Mouse (Mus musculus): ENCODE measurements at regions not wholly inside any gene's neighbourhood (a gene's known extent, or its start where the extent isn't known, plus 50 kb on each side); places are given as distances from the start of the nearest gene placed in this dataset.
A peak's percentile ranks its signal among the peaks of the same experiment; 100 is the strongest.

GRCm38 (mm10) chr4:140377941-140378340 is 131.4 kb upstream of the Igsf21 start:
- WGBS, result 47% methylated on average over 1 of the region's 1 CpGs
- H3K9me3 ChIP-seq (ENCODE audit: control insufficient read depth, low read length), result no peaks in the 10 kb centered on the region
- H3K4me1 ChIP-seq (replicated peaks; ENCODE audit: control insufficient read depth, insufficient read depth), result no peaks in the 10 kb centered on the region
- no peak overlapping the region for H3K4me2 ChIP-seq (replicated peaks; ENCODE audit: low read depth)
- no peak overlapping the region for H3K4me3 ChIP-seq (ENCODE audit: low read depth, low read length)
- no peak for TF ChIP-seq EP300 (optimal IDR thresholded peaks at IDR 0.05)
- no peak for TF ChIP-seq CTCF (IDR thresholded peaks at IDR 0.05; ENCODE audit: low read depth)
- no peaks in the 10 kb centered on the region for H3K36me3 ChIP-seq (ENCODE audit: control insufficient read depth, insufficient read depth, low read length)
- ATAC-seq (ENCODE audit: low FRiP score, low TSS enrichment) (no peak), DNase-seq (ENCODE audit: low spot score) (no peak)
- no peak overlapping the region for H3K27ac ChIP-seq (replicated peaks)
- no peaks in the 10 kb centered on the region for H3K27me3 ChIP-seq (ENCODE audit: control insufficient read depth, insufficient read depth, low read length)
- no peak overlapping the region for H3K9ac ChIP-seq (ENCODE audit: low read length)

- Histone ChIP-seq H3K4me1 (replicated peaks; ENCODE audit: control insufficient read depth, insufficient read depth) (no peaks in the 10 kb centered on the region), H3K4me2 (replicated peaks; ENCODE audit: low read depth) (no peak overlapping the region), H3K9me3 (ENCODE audit: control insufficient read depth, low read length) (no peaks in the 10 kb centered on the region), H3K4me3 (ENCODE audit: low read depth, low read length) (no peak overlapping the region), H3K27me3 (ENCODE audit: control insufficient read depth, insufficient read depth, low read length) (no peaks in the 10 kb centered on the region), H3K9ac (ENCODE audit: low read length) (no peak overlapping the region), H3K27ac (replicated peaks) (no peak overlapping the region), H3K36me3 (ENCODE audit: control insufficient read depth, insufficient read depth, low read length) (no peaks in the 10 kb centered on the region)
- DNase-seq (ENCODE audit: low spot score) (no peak), ATAC-seq (ENCODE audit: low FRiP score, low TSS enrichment) (no peak)
- WGBS, result 43% methylated on average over 11 of the region's 11 CpGs
- TF ChIP-seq EP300 (optimal IDR thresholded peaks at IDR 0.05), result no peak
- peak; percentile 26; the same call in 1 of the 2 replicates for TF ChIP-seq CTCF (IDR thresholded peaks at IDR 0.05; ENCODE audit: low read depth)
These were observed 126.2 kb upstream of the Igsf21 start for GRCm38 (mm10) chr4:140372586-140373325.

- no peaks in the 10 kb centered on the region for H3K27me3 ChIP-seq (ENCODE audit: control insufficient read depth, insufficient read depth, low read length)
- H3K9ac ChIP-seq (ENCODE audit: low read length), result no peak overlapping the region
- 80% methylated on average over 20 of the region's 20 CpGs for WGBS
- no peak for ATAC-seq (ENCODE audit: low FRiP score, low TSS enrichment)
- DNase-seq (ENCODE audit: low spot score), result no peak
- H3K9me3 ChIP-seq (ENCODE audit: control insufficient read depth, low read length), result no peaks in the 10 kb centered on the region
- TF ChIP-seq CTCF (IDR thresholded peaks at IDR 0.05; ENCODE audit: low read depth) (no peak), EP300 (optimal IDR thresholded peaks at IDR 0.05) (no peak)
- H3K4me1 ChIP-seq (replicated peaks; ENCODE audit: control insufficient read depth, insufficient read depth), result no peaks in the 10 kb centered on the region
- H3K27ac ChIP-seq (replicated peaks), result no peak overlapping the region
- no peak overlapping the region for H3K4me2 ChIP-seq (replicated peaks; ENCODE audit: low read depth)
- H3K4me3 ChIP-seq (ENCODE audit: low read depth, low read length), result no peak overlapping the region
- H3K36me3 ChIP-seq (ENCODE audit: control insufficient read depth, insufficient read depth, low read length), result no peaks in the 10 kb centered on the region
These were observed 125.0 kb upstream of the Igsf21 start for GRCm38 (mm10) chr4:140371426-140372213.

GRCm38 (mm10) chr4:140366975-140367680 is 120.5 kb upstream of the Igsf21 start:
- TF ChIP-seq CTCF (IDR thresholded peaks at IDR 0.05; ENCODE audit: low read depth) (no peak), EP300 (optimal IDR thresholded peaks at IDR 0.05) (no peak)
- H3K27me3 ChIP-seq (ENCODE audit: control insufficient read depth, insufficient read depth, low read length), result no peaks in the 10 kb centered on the region
- H3K9me3 ChIP-seq (ENCODE audit: control insufficient read depth, low read length), result no peaks in the 10 kb centered on the region
- H3K4me3 ChIP-seq (ENCODE audit: low read depth, low read length), result no peak overlapping the region
- no peaks in the 10 kb centered on the region for H3K36me3 ChIP-seq (ENCODE audit: control insufficient read depth, insufficient read depth, low read length)
- H3K9ac ChIP-seq (ENCODE audit: low read length), result no peak overlapping the region
- H3K27ac ChIP-seq (replicated peaks), result no peak overlapping the region
- H3K4me1 ChIP-seq (replicated peaks; ENCODE audit: control insufficient read depth, insufficient read depth), result no peaks in the 10 kb centered on the region
- DNase-seq (ENCODE audit: low spot score) (no peak), ATAC-seq (ENCODE audit: low FRiP score, low TSS enrichment) (no peak)
- WGBS, result 21% methylated on average over 8 of the region's 8 CpGs
- no peak overlapping the region for H3K4me2 ChIP-seq (replicated peaks; ENCODE audit: low read depth)

- Histone ChIP-seq H3K27ac (replicated peaks) (no peak overlapping the region), H3K36me3 (ENCODE audit: control insufficient read depth, insufficient read depth, low read length) (no peaks in the 10 kb centered on the region), H3K9ac (ENCODE audit: low read length) (no peak overlapping the region), H3K4me2 (replicated peaks; ENCODE audit: low read depth) (no peak overlapping the region), H3K4me3 (ENCODE audit: low read depth, low read length) (no peak overlapping the region), H3K27me3 (ENCODE audit: control insufficient read depth, insufficient read depth, low read length) (no peaks in the 10 kb centered on the region), H3K4me1 (replicated peaks; ENCODE audit: control insufficient read depth, insufficient read depth) (no peaks in the 10 kb centered on the region), H3K9me3 (ENCODE audit: control insufficient read depth, low read length) (no peaks in the 10 kb centered on the region)
- WGBS, result 84% methylated on average over 4 of the region's 4 CpGs
- DNase-seq (ENCODE audit: low spot score) (no peak), ATAC-seq (ENCODE audit: low FRiP score, low TSS enrichment) (no peak)
- TF ChIP-seq EP300 (optimal IDR thresholded peaks at IDR 0.05) (no peak), CTCF (IDR thresholded peaks at IDR 0.05; ENCODE audit: low read depth) (no peak)
These were observed 112.3 kb upstream of the Igsf21 start for GRCm38 (mm10) chr4:140358846-140359245.

Measured in stomach, postnatal 0 days (tissue).